Mouse (Mus musculus) embryonic facial prominence, embryonic 12.5 days (tissue): ENCODE measurements around the gene Abt1. TPM values are rescaled to one million over a fixed set of nuclear protein-coding genes. Genes with fewer than 3 reads are reported as not detected.

Experiments
- ATAC-seq: fragments of 200-750 bp; cut with Nextera tagmentation; 2 replicates; pipeline ENCODE4 v1.8.0; 2017; ENCODE audit not compliant: insufficient number of reproducible peaks, insufficient read depth, low FRiP score, low TSS enrichment
- H3K27ac ChIP-seq: fragments of 300-500 bp; sonication (generic); 2 replicates; pipeline ENCODE4 v1.5.1; 2016; ENCODE audit warnings: mild to moderate bottlenecking
- H3K27me3 ChIP-seq: fragments of 300-500 bp; sonication (generic); 2 replicates; pipeline ENCODE4 v1.6.1; 2016; ENCODE audit warnings: mild to moderate bottlenecking, moderate library complexity
- H3K36me3 ChIP-seq: fragments of 300-500 bp; sonication (generic); 2 replicates; pipeline ENCODE4 v1.6.1; 2016; ENCODE audit warnings: mild to moderate bottlenecking
- H3K4me1 ChIP-seq: fragments of 300-500 bp; sonication (generic); 2 replicates; pipeline ENCODE4 v1.6.1; 2016
- H3K4me2 ChIP-seq: fragments of 300-500 bp; sonication (generic); replicated peaks from 2 replicates; pipeline ENCODE4 v1.6.1; 2016; ENCODE audit warnings: mild to moderate bottlenecking, moderate library complexity
- H3K4me3 ChIP-seq: fragments of 300-500 bp; sonication (generic); 2 replicates; pipeline ENCODE4 v1.5.1; 2016; ENCODE audit warnings: mild to moderate bottlenecking
- H3K9ac ChIP-seq: fragments of 300-500 bp; sonication (generic); 2 replicates; pipeline ENCODE4 v1.6.1; 2016; ENCODE audit warnings: mild to moderate bottlenecking, moderate library complexity
- H3K9me3 ChIP-seq: fragments of 300-500 bp; sonication (generic); 2 replicates; pipeline ENCODE4 v1.6.1; 2016; ENCODE audit warnings: mild to moderate bottlenecking, moderate library complexity
- WGBS: fragments of 180-500 bp; shearing (Covaris S2); methylation state at CpG from one replicate; pipeline ENCODE4 v1.1.7; 2016; 5-methylcytosine and 5-hydroxymethylcytosine counted together
- polyA plus RNA-seq: library from polyadenylated mRNA; unstranded; fragments of >200 nt; fragmentation: Nextera tagmentation; extraction: Ambion mirVana; gene quantifications from 2 replicates; pipeline ENCODE4 v1.2.1, GENCODE M21; 2016

Abt1 gene
- polyA plus RNA-seq, 1 experiment from 2014 or later = 12.9 TPM

DNA sequence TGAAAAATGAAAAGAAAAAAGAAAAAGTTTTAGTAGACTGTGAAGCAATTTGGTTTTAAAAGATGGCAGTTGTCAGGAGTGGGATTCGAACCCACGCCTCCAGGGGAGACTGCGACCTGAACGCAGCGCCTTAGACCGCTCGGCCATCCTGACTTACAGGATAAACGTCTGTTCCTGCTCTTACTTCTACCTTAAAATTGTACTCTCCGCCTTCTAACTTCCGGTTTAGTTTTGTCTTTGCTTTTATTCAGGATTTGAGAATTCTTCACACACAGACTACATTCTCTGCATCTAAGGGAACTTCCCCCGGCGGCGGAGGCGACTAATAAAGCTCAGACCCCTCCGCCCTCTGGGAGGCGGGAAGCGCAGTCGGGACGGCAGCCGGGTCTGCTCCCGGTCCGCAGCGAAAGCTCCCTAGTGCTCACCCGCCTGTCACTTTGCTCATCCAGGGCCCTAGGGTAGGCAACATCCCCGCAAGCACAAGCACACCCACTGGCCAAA lies 29.7 kb upstream of the Abt1 start:
- no peaks in the 10 kb centered on the region for H3K4me1 ChIP-seq
- H3K36me3 ChIP-seq = no peaks in the 10 kb centered on the region
- H3K9me3 ChIP-seq = no peaks in the 10 kb centered on the region
- no peak for ATAC-seq
- under 1% methylated on average over 25 of the region's 25 CpGs for WGBS
- no peaks in the 10 kb centered on the region for H3K27me3 ChIP-seq
- peak overlapping the region; percentile 68 for H3K9ac ChIP-seq
- H3K27ac ChIP-seq = peak overlapping the region; percentile 92
- peak overlapping the region; percentile 63 for H3K4me3 ChIP-seq
- H3K4me2 ChIP-seq = peak overlapping the region; percentile 46

DNA sequence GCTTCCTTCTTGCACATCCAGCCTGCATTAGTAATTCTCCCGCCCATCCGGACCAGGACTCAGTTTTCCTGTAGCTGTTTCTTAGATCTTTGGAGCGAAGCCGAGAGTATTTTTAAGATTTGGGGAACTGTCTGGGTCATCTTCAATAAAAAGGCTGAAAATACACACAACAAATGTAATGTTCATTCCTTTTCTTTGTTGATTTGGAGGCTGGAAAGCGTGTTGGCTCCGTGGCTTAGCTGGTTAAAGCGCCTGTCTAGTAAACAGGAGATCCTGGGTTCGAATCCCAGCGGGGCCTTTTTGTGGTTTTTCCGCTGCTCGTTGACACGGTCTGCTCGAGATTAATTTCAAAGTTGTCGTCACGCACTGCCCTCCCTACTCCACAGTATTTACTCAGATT lies 26.7 kb upstream of the Abt1 start:
- Histone ChIP-seq H3K4me1 (no peaks in the 10 kb centered on the region), H3K9me3 (no peaks in the 10 kb centered on the region), H3K27ac (peak overlapping the region; percentile 60; the same call in 1 of the 2 replicates), H3K36me3 (no peaks in the 10 kb centered on the region), H3K9ac (peak overlapping the region; percentile 62), H3K4me3 (peak overlapping the region; percentile 45), H3K27me3 (no peaks in the 10 kb centered on the region), H3K4me2 (peak overlapping the region; percentile 53)
- under 1% methylated on average over 15 of the region's 15 CpGs for WGBS
- no peak for ATAC-seq

DNA sequence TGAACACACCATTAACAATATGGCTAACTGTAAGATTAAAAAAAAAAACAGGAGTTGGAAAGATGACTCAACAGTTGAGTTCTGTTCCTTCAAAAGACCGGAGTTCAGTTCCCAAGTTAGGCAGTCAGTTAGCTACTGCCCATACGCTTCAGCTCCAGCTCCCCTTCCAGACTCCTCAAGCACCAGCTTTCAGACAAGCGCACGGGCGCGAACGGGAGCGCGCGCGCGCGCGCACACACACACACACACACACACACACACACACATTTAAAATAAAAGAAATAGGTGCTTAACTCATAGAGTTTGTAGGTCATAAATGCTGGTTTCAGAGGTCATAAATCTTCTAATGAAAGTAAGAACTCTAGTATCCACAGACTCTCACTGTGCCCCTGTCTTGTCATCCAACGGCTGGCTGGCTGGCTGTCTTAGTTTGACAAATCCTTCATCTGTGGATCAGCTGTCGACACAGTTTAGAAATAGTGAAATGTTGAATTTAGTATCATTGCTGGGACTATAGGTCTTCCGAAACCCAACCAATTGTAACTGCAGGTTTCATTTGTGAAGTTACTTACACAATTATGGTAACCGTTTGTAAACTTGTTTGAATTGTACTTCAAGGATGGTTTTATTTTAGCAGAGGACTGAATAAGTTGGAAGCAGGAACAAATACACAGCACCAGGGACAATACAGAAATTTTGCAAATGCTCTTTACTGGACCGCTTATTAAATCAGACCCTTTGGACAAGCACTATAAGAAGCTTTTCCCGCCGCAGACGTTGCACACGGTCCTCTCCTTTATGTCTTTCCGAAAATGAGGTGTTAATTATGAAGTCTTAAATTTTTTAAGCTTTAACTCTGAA lies 25.8 kb upstream of the Abt1 start:
- Histone ChIP-seq H3K36me3 (no peaks in the 10 kb centered on the region), H3K4me3 (peak overlapping the region; percentile 45), H3K27ac (peak overlapping the region; percentile 55; the same call in 1 of the 2 replicates), H3K4me2 (peak overlapping the region; percentile 53), H3K9ac (peak overlapping the region; percentile 38), H3K4me1 (peaks cover 3% of the 10 kb centered on the region; the same call in 1 of the 2 replicates), H3K27me3 (no peaks in the 10 kb centered on the region), H3K9me3 (no peaks in the 10 kb centered on the region)
- WGBS = under 1% methylated on average over 24 of the region's 24 CpGs
- ATAC-seq = no peak

DNA sequence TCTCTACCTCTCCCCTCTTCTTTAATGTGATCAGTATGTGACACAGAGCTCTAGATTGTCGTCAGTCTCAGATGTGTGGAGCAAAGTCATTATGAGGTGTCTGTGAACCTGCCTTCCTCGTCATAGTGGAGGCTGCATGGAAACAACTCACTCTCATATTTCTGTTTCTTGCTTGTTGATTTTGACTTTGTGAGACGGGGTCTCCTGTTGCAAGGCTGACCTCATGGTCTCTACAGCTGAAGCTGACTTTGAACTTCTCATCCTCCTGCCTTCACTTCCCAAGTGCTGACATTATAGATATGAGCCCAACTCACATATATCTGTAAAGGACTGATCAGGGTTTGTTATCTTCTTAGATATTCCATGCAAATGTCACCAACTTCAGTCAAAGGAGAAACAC lies 25.1 kb upstream of the Abt1 start:
- peak overlapping the region; percentile 53 for H3K4me2 ChIP-seq
- no peak overlapping the region for H3K9ac ChIP-seq
- no peak overlapping the region for H3K27ac ChIP-seq
- H3K27me3 ChIP-seq = no peaks in the 10 kb centered on the region
- no peak for ATAC-seq
- WGBS = 38% methylated on average over 3 of the region's 3 CpGs
- peak overlapping the region; percentile 45 for H3K4me3 ChIP-seq
- peaks cover 7% of the 10 kb centered on the region; the same call in 1 of the 2 replicates for H3K4me1 ChIP-seq
- H3K9me3 ChIP-seq = no peaks in the 10 kb centered on the region
- no peaks in the 10 kb centered on the region for H3K36me3 ChIP-seq

DNA sequence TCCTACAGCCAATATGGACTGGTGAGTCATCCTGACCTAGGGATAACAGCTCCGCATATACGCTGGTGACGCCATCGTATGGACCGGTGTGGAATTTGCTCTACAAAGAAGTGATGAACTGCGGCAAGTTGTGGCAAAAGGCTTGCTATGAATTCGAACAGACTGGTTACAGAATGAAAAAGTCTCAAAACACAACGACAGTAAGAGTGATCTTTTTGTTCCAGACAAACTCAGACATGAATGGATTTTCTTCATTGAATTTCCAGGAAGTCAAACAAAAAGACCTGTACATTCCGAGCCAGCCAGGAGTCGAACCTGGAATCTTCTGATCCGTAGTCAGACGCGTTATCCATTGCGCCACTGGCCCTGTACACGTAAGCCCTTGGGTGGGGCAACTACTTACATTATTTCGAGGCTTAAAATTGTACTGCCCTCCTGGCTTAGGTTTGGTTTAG lies 22.9 kb upstream of the Abt1 start:
- peak overlapping the region; percentile 98 for H3K27ac ChIP-seq
- ATAC-seq = peak; percentile 64; the same call in 1 of the 2 replicates
- under 1% methylated on average over 16 of the region's 16 CpGs for WGBS

GRCm38 (mm10) chr13:23445561-23446320 lies 22.1 kb upstream of the Abt1 start:
- Histone ChIP-seq H3K9me3 (no peaks in the 10 kb centered on the region), H3K4me2 (peak overlapping the region; percentile 59), H3K27me3 (no peaks in the 10 kb centered on the region), H3K9ac (peak overlapping the region; percentile 73), H3K4me1 (peaks cover 7% of the 10 kb centered on the region; the same call in 1 of the 2 replicates), H3K36me3 (no peaks in the 10 kb centered on the region), H3K27ac (peak overlapping the region; percentile 98), H3K4me3 (peak overlapping the region; percentile 66)
- peak; percentile 90 for ATAC-seq
- under 1% methylated on average over 55 of the region's 55 CpGs for WGBS

More for the DNA sequence above, 22.9 kb upstream of the Abt1 start:
- Histone ChIP-seq H3K4me2 (peak overlapping the region; percentile 59), H3K9ac (peak overlapping the region; percentile 50), H3K9me3 (no peaks in the 10 kb centered on the region), H3K27me3 (no peaks in the 10 kb centered on the region), H3K36me3 (no peaks in the 10 kb centered on the region), H3K4me3 (peak overlapping the region; percentile 66), H3K4me1 (peaks cover 7% of the 10 kb centered on the region; the same call in 1 of the 2 replicates)

- WGBS = 2% methylated on average over 10 of the region's 10 CpGs
- peaks cover 7% of the 10 kb centered on the region; the same call in 1 of the 2 replicates for H3K4me1 ChIP-seq
Observed at GRCm38 (mm10) chr13:23445156-23445555, 21.5 kb upstream of the Abt1 start.

GRCm38 (mm10) chr13:23444451-23444850 lies 20.8 kb upstream of the Abt1 start:
- Histone ChIP-seq H3K4me1 (peaks cover 7% of the 10 kb centered on the region; the same call in 1 of the 2 replicates), H3K9me3 (no peaks in the 10 kb centered on the region), H3K4me2 (peak overlapping the region; percentile 59), H3K4me3 (no peak overlapping the region), H3K27me3 (no peaks in the 10 kb centered on the region), H3K36me3 (no peaks in the 10 kb centered on the region), H3K9ac (no peak overlapping the region), H3K27ac (no peak overlapping the region)
- no peak for ATAC-seq
- 59% methylated on average over 5 of the region's 5 CpGs for WGBS

More at GRCm38 (mm10) chr13:23445156-23445555, 21.5 kb upstream of the Abt1 start:
- no peaks in the 10 kb centered on the region for H3K36me3 ChIP-seq
- peak overlapping the region; percentile 73 for H3K9ac ChIP-seq
- H3K27ac ChIP-seq = peak overlapping the region; percentile 98
- H3K9me3 ChIP-seq = no peaks in the 10 kb centered on the region
- no peak for ATAC-seq
- peak overlapping the region; percentile 59 for H3K4me2 ChIP-seq
- peak overlapping the region; percentile 66 for H3K4me3 ChIP-seq
- no peaks in the 10 kb centered on the region for H3K27me3 ChIP-seq

- Histone ChIP-seq H3K4me1 (peaks cover 7% of the 10 kb centered on the region; the same call in 1 of the 2 replicates), H3K27ac (no peak overlapping the region), H3K4me3 (no peak overlapping the region), H3K4me2 (no peak overlapping the region), H3K36me3 (no peaks in the 10 kb centered on the region), H3K27me3 (no peaks in the 10 kb centered on the region), H3K9ac (no peak overlapping the region), H3K9me3 (no peaks in the 10 kb centered on the region)
- no peak for ATAC-seq
- WGBS = 63% methylated on average over 10 of the region's 10 CpGs
Observed at GRCm38 (mm10) chr13:23439901-23440300, 16.2 kb upstream of the Abt1 start.

DNA sequence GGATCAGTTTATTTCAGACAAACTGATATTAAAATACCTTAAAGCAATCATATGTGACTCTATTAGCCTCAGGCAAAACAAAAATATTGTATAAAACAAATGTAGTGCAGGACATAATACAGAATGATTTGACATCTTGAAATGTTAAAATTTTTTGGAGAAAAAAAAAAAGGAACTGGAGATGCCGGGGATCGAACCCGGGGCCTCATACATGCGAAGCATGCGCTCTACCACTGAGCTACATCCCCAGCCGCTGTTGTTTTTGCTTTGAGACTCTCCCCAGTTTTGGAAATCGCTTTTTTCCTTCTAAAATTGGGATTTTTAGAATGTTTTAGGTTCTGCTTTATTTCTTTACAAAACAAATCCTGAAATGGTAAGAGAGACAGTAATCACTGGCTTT lies 14.9 kb upstream of the Abt1 start:
- H3K27ac ChIP-seq = peak overlapping the region; percentile 36; the same call in 1 of the 2 replicates
- 0% methylated on average over 7 of the region's 7 CpGs for WGBS

DNA sequence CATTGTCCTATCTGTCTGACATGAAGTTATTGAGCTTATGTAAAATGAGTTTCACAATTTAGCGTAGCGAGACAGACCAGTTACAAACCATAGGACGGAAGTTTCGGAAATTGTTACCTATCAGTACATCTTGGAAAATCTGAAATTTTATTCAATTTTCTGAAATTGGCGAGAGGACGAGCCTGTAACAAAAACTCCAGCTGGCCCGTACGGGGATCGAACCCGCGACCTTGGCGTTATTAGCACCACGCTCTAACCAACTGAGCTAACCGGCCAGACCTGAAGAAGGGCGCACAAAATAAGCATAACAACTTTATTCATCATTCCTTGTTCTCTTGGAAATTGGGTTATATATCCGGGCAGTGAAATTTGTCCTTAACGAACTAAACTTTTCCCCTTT lies 14.2 kb upstream of the Abt1 start:
- H3K4me3 ChIP-seq = peak overlapping the region; percentile 58
- no peaks in the 10 kb centered on the region for H3K27me3 ChIP-seq
- H3K9me3 ChIP-seq = no peaks in the 10 kb centered on the region
- H3K36me3 ChIP-seq = no peaks in the 10 kb centered on the region
- 0 out of 2 replicates have a peak, but pooled peaks cover 8% of the 10 kb centered on the region for H3K4me1 ChIP-seq
- peak; percentile 74 for ATAC-seq
- peak overlapping the region; percentile 53 for H3K9ac ChIP-seq
- peak overlapping the region; percentile 79 for H3K27ac ChIP-seq
- WGBS = under 1% methylated on average over 17 of the region's 17 CpGs
- H3K4me2 ChIP-seq = peak overlapping the region; percentile 58

More for the DNA sequence above, 14.9 kb upstream of the Abt1 start:
- no peak for ATAC-seq
- Histone ChIP-seq H3K4me1 (0 out of 2 replicates have a peak, but pooled peaks cover 8% of the 10 kb centered on the region), H3K4me2 (peak overlapping the region; percentile 58), H3K9ac (no peak overlapping the region), H3K4me3 (peak overlapping the region; percentile 58), H3K36me3 (no peaks in the 10 kb centered on the region), H3K9me3 (no peaks in the 10 kb centered on the region), H3K27me3 (no peaks in the 10 kb centered on the region)
